Comparison of ENCODE assay signal across 11 mouse cellular contexts in genomic region chr10:117649292-117650041, GRCm38 (mm10).
"Had no signal": no experiment of that assay in that cellular context is flagged by ENCODE, and none has a peak within 500 bp of the region (broad histone marks: within the 10 kb centered on the region; RNA-seq: fewer than 3 reads in every experiment).

No protein-coding gene starts in this region.

- H3K4me1 ChIP-seq: hindbrain, embryonic 15.5 days; lung, embryonic 15.5 days; stomach, embryonic 15.5 days had no signal

- DNase-seq: thymus, postnatal 4 days had no signal

- H3K27me3 ChIP-seq: hindbrain, embryonic 15.5 days; lung, embryonic 15.5 days; neural tube, embryonic 15.5 days; stomach, embryonic 15.5 days had no signal

- H3K36me3 ChIP-seq: hindbrain, embryonic 15.5 days; lung, embryonic 15.5 days; midbrain, embryonic 13.5 days; neural tube, embryonic 15.5 days; stomach, embryonic 15.5 days had no signal

- H3K4me3 ChIP-seq: hindbrain, embryonic 15.5 days; layer of hippocampus, adult 2 months; limb, embryonic 10.5 days; lung, embryonic 15.5 days; midbrain, embryonic 13.5 days; myocyte; neural tube, embryonic 15.5 days; stomach, embryonic 15.5 days had no signal

- ATAC-seq: intestine, postnatal 0 days; midbrain, embryonic 13.5 days had no signal

- H3K4me2 ChIP-seq: hindbrain, embryonic 15.5 days; lung, embryonic 15.5 days; midbrain, embryonic 13.5 days; neural tube, embryonic 15.5 days; stomach, embryonic 15.5 days had no signal

- H3K27ac ChIP-seq: hindbrain, embryonic 15.5 days; layer of hippocampus, adult 2 months; limb, embryonic 10.5 days; liver, embryonic 14.5 days; lung, embryonic 15.5 days; midbrain, embryonic 13.5 days; neural tube, embryonic 15.5 days; stomach, embryonic 15.5 days had no signal

- H3K9ac ChIP-seq: hindbrain, embryonic 15.5 days; liver, embryonic 14.5 days; lung, embryonic 15.5 days; midbrain, embryonic 13.5 days; neural tube, embryonic 15.5 days; stomach, embryonic 15.5 days had no signal

- H3K9me3 ChIP-seq: hindbrain, embryonic 15.5 days; limb, embryonic 10.5 days; lung, embryonic 15.5 days; midbrain, embryonic 13.5 days; neural tube, embryonic 15.5 days; stomach, embryonic 15.5 days had no signal
